Mouse (Mus musculus): ENCODE measurements around the gene Gm5244.

- TF ChIP-seq CTCF (IDR thresholded peaks at IDR 0.05; ENCODE audit: borderline replicate concordance, insufficient read depth, low read depth, low read length) (no peak), POLR2A (IDR thresholded peaks at IDR 0.05; ENCODE audit: borderline replicate concordance, insufficient read depth, low read length) (no peak)
Measured at GRCm38 (mm10) chr19:12893424-12893823, 46.9 kb downstream of the Gm5244 start, which contains the start of gene Olfr1446.
